Mouse (Mus musculus) heart, embryonic 11.5 days (tissue): ENCODE measurements around the gene Prkaca. TPM values are rescaled to one million over a fixed set of nuclear protein-coding genes. Genes with fewer than 3 reads are reported as not detected.
"Not testable (repeated sequence)": the region's sequence is repeated elsewhere in the genome, so short reads cannot be mapped to it uniquely, and the experiment has no call there.

Experiments
- ATAC-seq: fragments of 200-750 bp; cut with Nextera tagmentation; replicated peaks from 2 replicates; pipeline ENCODE4 v1.8.0; 2017; ENCODE audit warnings: moderate library complexity; ENCODE audit not compliant: insufficient number of reproducible peaks, low FRiP score, low TSS enrichment
- H3K27ac ChIP-seq: fragments of 300-500 bp; sonication (generic); 2 replicates; pipeline ENCODE4 v1.5.1; 2014; ENCODE audit warnings: mild to moderate bottlenecking, low read depth, low read length
- H3K27me3 ChIP-seq: fragments of 300-500 bp; sonication (generic); 2 replicates; pipeline ENCODE4 v1.6.1; 2014; ENCODE audit warnings: mild to moderate bottlenecking, low read length, mixed read lengths; ENCODE audit not compliant: control insufficient read depth, insufficient read depth
- H3K36me3 ChIP-seq: fragments of 300-500 bp; sonication (generic); 2 replicates; pipeline ENCODE4 v1.6.1; 2014; ENCODE audit warnings: mild to moderate bottlenecking, low read length, moderate library complexity, mixed read lengths; ENCODE audit not compliant: control insufficient read depth, insufficient read depth
- H3K4me1 ChIP-seq: fragments of 300-500 bp; sonication (generic); 2 replicates; pipeline ENCODE4 v1.6.1; 2014; ENCODE audit warnings: low read length; ENCODE audit not compliant: control insufficient read depth, insufficient read depth
- H3K4me2 ChIP-seq: fragments of 300-500 bp; sonication (generic); 2 replicates; pipeline ENCODE4 v1.6.1; 2014; ENCODE audit warnings: mild to moderate bottlenecking, moderate library complexity
- H3K4me3 ChIP-seq: fragments of 300-500 bp; sonication (generic); 2 replicates; pipeline ENCODE4 v1.5.1; 2014; ENCODE audit warnings: low read depth, low read length
- H3K9ac ChIP-seq: fragments of 300-500 bp; sonication (generic); 2 replicates; pipeline ENCODE4 v1.6.1; 2014; ENCODE audit warnings: mild to moderate bottlenecking, low read depth, low read length, moderate library complexity
- H3K9me3 ChIP-seq: fragments of 300-500 bp; sonication (generic); replicated peaks from 2 replicates; pipeline ENCODE4 v1.6.1; 2016; ENCODE audit warnings: low read length; ENCODE audit not compliant: control insufficient read depth
- WGBS: fragments of 180-500 bp; shearing (Covaris S2); extraction: QIAGEN DNeasy Blood & Tissue Kit; methylation state at CpG from one replicate; pipeline ENCODE4 v1.1.7; 2014; ENCODE audit not compliant: insufficient replicate concordance; 5-methylcytosine and 5-hydroxymethylcytosine counted together
- polyA plus RNA-seq: library from polyadenylated mRNA; unstranded; fragments of >200 nt; fragmentation: Nextera tagmentation; extraction: Ambion mirVana; gene quantifications from 2 replicates; pipeline ENCODE4 v1.2.1, GENCODE M21; 2014

Gene Prkaca
- polyA plus RNA-seq, 1 experiment from 2014 or later, result 139 TPM

DNA sequence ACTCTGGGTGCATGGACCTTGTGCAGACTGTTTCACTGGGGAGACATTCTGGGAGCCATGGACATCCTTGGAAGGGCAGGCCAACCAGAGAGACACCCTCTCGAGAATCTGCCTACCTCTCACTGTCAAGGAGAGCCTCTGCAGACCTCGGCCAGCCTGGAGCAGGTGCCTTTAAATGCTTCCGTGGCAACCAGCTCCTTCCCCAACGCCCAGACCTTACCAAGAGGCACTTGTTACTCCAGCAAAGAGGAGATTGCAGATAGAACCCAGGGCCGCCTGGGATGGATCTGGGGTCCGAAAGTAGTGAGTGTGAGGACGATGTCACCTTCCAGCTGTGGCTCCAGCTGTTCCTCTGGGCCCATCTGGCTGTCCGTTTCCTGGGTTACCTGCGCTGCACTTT is 5.4 kb downstream of the Prkaca start:
- 61% methylated on average over 9 of the region's 9 CpGs for WGBS
- Histone ChIP-seq H3K4me2 (no peak overlapping the region), H3K27me3 (no peaks in the 10 kb centered on the region), H3K4me1 (peaks cover 53% of the 10 kb centered on the region), H3K27ac (no peak overlapping the region), H3K36me3 (peaks cover 20% of the 10 kb centered on the region), H3K9me3 (no peaks in the 10 kb centered on the region), H3K9ac (no peak overlapping the region), H3K4me3 (no peak overlapping the region)
- ATAC-seq, result no peak

DNA sequence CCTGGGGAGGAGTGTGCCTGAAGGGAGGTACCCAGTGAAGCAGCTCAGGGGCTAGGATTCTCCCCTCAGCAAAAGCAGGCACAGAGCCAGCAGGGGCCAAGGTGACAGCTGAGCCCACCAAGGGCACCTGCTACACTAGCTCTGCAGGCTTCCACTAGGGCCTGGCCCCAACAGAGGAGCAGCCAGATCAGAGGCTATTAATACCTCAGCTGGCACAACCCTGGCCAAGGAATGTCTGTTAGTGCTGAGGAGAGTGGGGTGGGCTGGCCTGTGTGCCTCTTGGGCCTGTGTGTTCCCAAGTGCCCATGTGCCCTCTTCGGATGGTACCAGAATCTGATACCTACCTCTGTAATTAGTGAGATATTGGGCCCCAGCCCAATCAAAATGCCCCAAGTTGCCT is 7.5 kb downstream of the Prkaca start:
- Histone ChIP-seq H3K9ac (peak overlapping the region; percentile 46; the same call in 1 of the 2 replicates), H3K9me3 (no peaks in the 10 kb centered on the region), H3K36me3 (peaks cover 30% of the 10 kb centered on the region), H3K4me3 (no peak overlapping the region), H3K27ac (peak overlapping the region; percentile 82), H3K4me2 (peak overlapping the region; percentile 21; the same call in 1 of the 2 replicates), H3K4me1 (peaks cover 39% of the 10 kb centered on the region), H3K27me3 (no peaks in the 10 kb centered on the region)
- 57% methylated on average over 1 of the region's 1 CpGs for WGBS
- peak; percentile 81 for ATAC-seq

GRCm38 (mm10) chr8:83980845-83981244 is 8.1 kb downstream of the Prkaca start:
- 74% methylated on average over 8 of the region's 8 CpGs for WGBS
- H3K27me3 ChIP-seq, result no peaks in the 10 kb centered on the region
- H3K4me2 ChIP-seq, result no peak overlapping the region
- no peaks in the 10 kb centered on the region for H3K9me3 ChIP-seq
- no peak overlapping the region for H3K4me3 ChIP-seq
- H3K36me3 ChIP-seq, result peaks cover 30% of the 10 kb centered on the region
- peak overlapping the region; percentile 82 for H3K27ac ChIP-seq
- peaks cover 39% of the 10 kb centered on the region for H3K4me1 ChIP-seq
- peak overlapping the region; percentile 46; the same call in 1 of the 2 replicates for H3K9ac ChIP-seq
- no peak for ATAC-seq

DNA sequence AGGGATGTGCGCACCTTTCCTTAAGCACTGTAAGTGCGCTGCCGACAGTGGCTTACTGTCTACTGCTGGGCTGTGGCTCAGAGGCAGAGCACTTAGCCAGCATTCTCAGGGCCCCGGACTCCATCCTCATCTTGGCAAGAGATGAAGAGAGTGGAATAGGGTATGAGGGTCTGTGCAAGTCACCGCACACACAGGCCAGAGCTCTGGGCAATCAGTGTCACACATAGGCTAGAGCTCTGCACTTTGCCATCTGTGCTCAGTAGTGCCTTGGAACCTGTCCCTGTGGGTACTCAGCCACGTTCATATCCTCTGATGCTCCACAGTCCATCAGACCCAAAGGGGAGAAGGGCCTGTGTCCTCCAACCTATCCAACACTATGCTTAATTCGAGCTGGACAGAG is 8.7 kb downstream of the Prkaca start:
- ATAC-seq, result no peak
- Histone ChIP-seq H3K4me3 (no peak overlapping the region), H3K27me3 (no peaks in the 10 kb centered on the region), H3K9me3 (no peaks in the 10 kb centered on the region), H3K4me1 (peaks cover 39% of the 10 kb centered on the region), H3K36me3 (peaks cover 33% of the 10 kb centered on the region), H3K27ac (no peak overlapping the region), H3K4me2 (no peak overlapping the region), H3K9ac (no peak overlapping the region)
- 94% methylated on average over 7 of the region's 7 CpGs for WGBS

GRCm38 (mm10) chr8:83982449-83982848 is 9.7 kb downstream of the Prkaca start:
- H3K4me3 ChIP-seq, result no peak overlapping the region
- no peak for ATAC-seq
- H3K4me2 ChIP-seq, result no peak overlapping the region
- H3K27me3 ChIP-seq, result no peaks in the 10 kb centered on the region
- no peak overlapping the region for H3K9ac ChIP-seq
- H3K9me3 ChIP-seq, result no peaks in the 10 kb centered on the region
- H3K36me3 ChIP-seq, result peaks cover 42% of the 10 kb centered on the region
- peaks cover 31% of the 10 kb centered on the region for H3K4me1 ChIP-seq
- H3K27ac ChIP-seq, result no peak overlapping the region
- 73% methylated on average over 4 of the region's 4 CpGs for WGBS

- H3K4me3 ChIP-seq, H3K27me3 ChIP-seq, H3K9me3 ChIP-seq, H3K4me2 ChIP-seq, H3K27ac ChIP-seq, H3K9ac ChIP-seq, ATAC-seq: not testable (repeated sequence)
- H3K4me1 ChIP-seq, result peaks cover 25% of the 10 kb centered on the region
- 92% methylated on average over 2 of the region's 2 CpGs for WGBS
- peaks cover 44% of the 10 kb centered on the region for H3K36me3 ChIP-seq
Measured at GRCm38 (mm10) chr8:83983222-83983621, 10.4 kb downstream of the Prkaca start.

GRCm38 (mm10) chr8:83989243-83989642 is 16.4 kb downstream of the Prkaca start:
- Histone ChIP-seq H3K4me3 (no peak overlapping the region), H3K27me3 (no peaks in the 10 kb centered on the region), H3K4me1 (no peaks in the 10 kb centered on the region), H3K27ac (no peak overlapping the region), H3K9me3 (no peaks in the 10 kb centered on the region), H3K36me3 (peaks cover 29% of the 10 kb centered on the region), H3K9ac (no peak overlapping the region), H3K4me2 (no peak overlapping the region)
- 84% methylated on average over 7 of the region's 7 CpGs for WGBS
- ATAC-seq, result no peak

- peaks cover 29% of the 10 kb centered on the region for H3K36me3 ChIP-seq
- H3K27ac ChIP-seq, result no peak overlapping the region
- H3K4me3 ChIP-seq, result no peak overlapping the region
- no peak overlapping the region for H3K4me2 ChIP-seq
- no peaks in the 10 kb centered on the region for H3K27me3 ChIP-seq
- no peak overlapping the region for H3K9ac ChIP-seq
- no peaks in the 10 kb centered on the region for H3K4me1 ChIP-seq
- 90% methylated on average over 14 of the region's 14 CpGs for whole genome bisulfite sequencing
- no peak for ATAC-seq
- H3K9me3 ChIP-seq, result no peaks in the 10 kb centered on the region
Measured at GRCm38 (mm10) chr8:83990170-83990569, 17.4 kb downstream of the Prkaca start.

- Histone ChIP-seq H3K36me3 (peaks cover 18% of the 10 kb centered on the region), H3K27ac (no peak overlapping the region)
- whole genome bisulfite sequencing, result 51% methylated on average over 2 of the region's 2 CpGs
Measured at GRCm38 (mm10) chr8:83992488-83992887, 19.7 kb downstream of the Prkaca start.

More at GRCm38 (mm10) chr8:83992488-83992887, 19.7 kb downstream of the Prkaca start:
- no peaks in the 10 kb centered on the region for H3K27me3 ChIP-seq
- ATAC-seq, result no peak
- no peak overlapping the region for H3K4me3 ChIP-seq
- no peaks in the 10 kb centered on the region for H3K9me3 ChIP-seq
- H3K4me2 ChIP-seq, result no peak overlapping the region
- H3K9ac ChIP-seq, result no peak overlapping the region
- H3K4me1 ChIP-seq, result peaks cover 7% of the 10 kb centered on the region
